Mouse (Mus musculus): Measurements from ENCODE around the gene Inpp4b. TPM values are rescaled to one million over a fixed set of nuclear protein-coding genes. Genes with fewer than 3 reads are reported as not detected.

Gene Inpp4b
- polyA plus RNA-seq, 2 experiments = 3.4 to 14.0 TPM

DNA sequence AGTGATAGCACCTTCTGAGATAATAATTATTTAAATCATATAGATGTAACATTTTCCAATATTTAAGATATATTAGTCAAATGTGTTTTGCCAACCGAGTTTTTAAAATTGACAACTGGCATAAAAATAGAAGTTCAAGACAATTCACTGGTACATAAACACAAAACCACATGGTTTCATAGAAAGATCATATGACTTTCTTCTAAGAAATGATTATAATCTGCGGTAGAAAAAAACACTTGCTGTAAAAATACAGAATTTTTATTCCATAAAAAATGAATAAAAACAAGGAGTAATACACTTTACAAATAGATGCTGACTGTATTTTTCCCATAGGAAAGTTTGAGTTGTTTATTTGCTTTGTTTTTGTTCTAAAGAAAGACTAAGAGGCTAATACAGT lies 160.6 kb downstream of the Inpp4b start:
- WGBS = 83% methylated on average over 2 of the region's 2 CpGs
- H3K36me3 ChIP-seq (ENCODE audit: control insufficient read depth, insufficient read depth, low read length) = no peaks in the 10 kb centered on the region
- ATAC-seq (ENCODE audit: low FRiP score, low read depth) (no peak), DNase-seq (ENCODE audit: low spot score) (no peak)
- H3K9me3 ChIP-seq (ENCODE audit: control insufficient read depth, low read length) = no peaks in the 10 kb centered on the region
- TF ChIP-seq POLR2A (IDR thresholded peaks at IDR 0.05; ENCODE audit: borderline replicate concordance, extremely low read depth, insufficient read depth, insufficient read length) = no peak
- no peak overlapping the region for H3K9ac ChIP-seq (ENCODE audit: low read depth, low read length, severe bottlenecking)
- no peaks in the 10 kb centered on the region for H3K4me1 ChIP-seq (ENCODE audit: control insufficient read depth, insufficient read depth, low read length)
- no peaks in the 10 kb centered on the region for H3K27me3 ChIP-seq (ENCODE audit: control insufficient read depth, insufficient read depth, low read length)
- no peak overlapping the region for H3K4me3 ChIP-seq (replicated peaks; ENCODE audit: low read length)
- no peak overlapping the region for H3K4me2 ChIP-seq (replicated peaks; ENCODE audit: low read depth, low read length, severe bottlenecking)
- no peak overlapping the region for H3K27ac ChIP-seq (replicated peaks; ENCODE audit: low read depth, low read length)

DNA sequence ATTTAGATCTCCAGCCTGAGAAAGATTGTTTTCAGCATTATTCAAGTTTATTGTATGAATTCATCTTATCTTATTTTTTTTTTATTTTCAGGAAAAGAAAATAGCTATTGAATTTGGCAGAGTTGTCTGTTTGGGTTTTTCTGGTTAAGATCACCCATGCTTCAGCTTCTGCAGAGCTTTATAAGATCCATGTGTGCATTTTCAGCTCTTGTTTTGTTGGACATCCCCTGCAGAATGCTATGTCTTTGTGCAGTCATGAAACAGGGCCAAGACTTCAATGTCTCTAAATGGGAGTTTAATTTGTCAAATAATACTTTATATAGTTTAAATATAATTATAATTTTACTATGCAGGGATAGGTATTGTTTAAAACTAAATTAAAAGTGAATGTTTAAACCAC lies 170.5 kb downstream of the Inpp4b start:
- Histone ChIP-seq H3K4me1 (ENCODE audit: control insufficient read depth, insufficient read depth, low read length) (no peaks in the 10 kb centered on the region), H3K27ac (replicated peaks; ENCODE audit: low read depth, low read length) (no peak overlapping the region), H3K4me2 (replicated peaks; ENCODE audit: low read depth, low read length, severe bottlenecking) (no peak overlapping the region), H3K9me3 (ENCODE audit: control insufficient read depth, low read length) (no peaks in the 10 kb centered on the region), H3K27me3 (ENCODE audit: control insufficient read depth, insufficient read depth, low read length) (no peaks in the 10 kb centered on the region), H3K9ac (ENCODE audit: low read depth, low read length, severe bottlenecking) (no peak overlapping the region), H3K36me3 (ENCODE audit: control insufficient read depth, insufficient read depth, low read length) (no peaks in the 10 kb centered on the region), H3K4me3 (replicated peaks; ENCODE audit: low read length) (no peak overlapping the region)
- DNase-seq (ENCODE audit: low spot score) (no peak), ATAC-seq (ENCODE audit: low FRiP score, low read depth) (no peak)
- no peak for TF ChIP-seq POLR2A (IDR thresholded peaks at IDR 0.05; ENCODE audit: borderline replicate concordance, extremely low read depth, insufficient read depth, insufficient read length)

DNA sequence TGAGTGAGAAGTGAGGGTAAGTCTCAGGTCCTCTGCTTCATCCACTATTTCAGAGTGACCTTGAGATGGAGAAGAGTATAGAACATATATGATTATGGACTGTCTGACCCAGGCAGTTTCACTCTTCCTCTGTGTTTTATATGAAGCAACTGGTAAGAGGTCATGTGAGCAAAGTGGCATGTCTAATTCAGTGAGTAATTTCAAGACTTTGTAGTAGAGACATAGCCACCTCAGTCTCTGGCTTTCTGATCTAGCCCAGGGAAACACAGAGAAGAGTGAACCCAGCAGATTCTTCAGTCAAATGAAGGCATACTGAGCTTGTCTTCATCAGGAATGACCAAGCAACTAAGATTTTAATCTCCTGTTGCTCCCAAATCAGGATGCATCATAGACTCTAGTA lies 172.1 kb downstream of the Inpp4b start:
- Histone ChIP-seq H3K4me3 (replicated peaks; ENCODE audit: low read length) (no peak overlapping the region), H3K36me3 (ENCODE audit: control insufficient read depth, insufficient read depth, low read length) (no peaks in the 10 kb centered on the region), H3K9ac (ENCODE audit: low read depth, low read length, severe bottlenecking) (no peak overlapping the region), H3K4me2 (replicated peaks; ENCODE audit: low read depth, low read length, severe bottlenecking) (no peak overlapping the region), H3K27me3 (ENCODE audit: control insufficient read depth, insufficient read depth, low read length) (no peaks in the 10 kb centered on the region), H3K4me1 (ENCODE audit: control insufficient read depth, insufficient read depth, low read length) (no peaks in the 10 kb centered on the region), H3K27ac (replicated peaks; ENCODE audit: low read depth, low read length) (no peak overlapping the region), H3K9me3 (ENCODE audit: control insufficient read depth, low read length) (no peaks in the 10 kb centered on the region)
- DNase-seq (ENCODE audit: low spot score) = no peak
- ATAC-seq (ENCODE audit: low FRiP score, low read depth) = no peak
- no peak for TF ChIP-seq POLR2A (IDR thresholded peaks at IDR 0.05; ENCODE audit: borderline replicate concordance, extremely low read depth, insufficient read depth, insufficient read length)

DNA sequence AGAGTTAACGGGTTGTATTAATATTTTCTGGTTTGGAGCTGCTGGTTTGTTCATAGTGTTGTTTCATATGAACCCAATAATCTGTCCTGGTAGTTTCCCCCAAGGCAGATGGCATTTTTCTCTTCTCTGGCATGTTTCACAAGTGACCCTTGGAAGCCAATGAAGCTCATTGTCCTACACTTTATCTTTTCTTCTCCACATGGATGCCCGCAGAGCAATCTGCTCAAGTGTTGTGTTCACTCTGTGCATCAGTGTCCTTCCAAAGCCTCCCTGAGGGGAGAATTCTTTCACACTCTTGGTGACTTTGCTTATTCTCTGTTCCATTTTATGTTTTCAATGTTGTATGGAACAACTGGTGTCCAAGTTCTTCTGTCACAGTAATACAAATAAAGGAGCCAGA lies 179.7 kb downstream of the Inpp4b start:
- no peak overlapping the region for H3K4me3 ChIP-seq (replicated peaks; ENCODE audit: low read length)
- WGBS = 85% methylated on average over 2 of the region's 2 CpGs
- no peak for ATAC-seq (ENCODE audit: low FRiP score, low read depth)
- no peak for TF ChIP-seq POLR2A (IDR thresholded peaks at IDR 0.05; ENCODE audit: borderline replicate concordance, extremely low read depth, insufficient read depth, insufficient read length)
- no peaks in the 10 kb centered on the region for H3K27me3 ChIP-seq (ENCODE audit: control insufficient read depth, insufficient read depth, low read length)
- no peak for DNase-seq (ENCODE audit: low spot score)
- no peaks in the 10 kb centered on the region for H3K36me3 ChIP-seq (ENCODE audit: control insufficient read depth, insufficient read depth, low read length)
- H3K9me3 ChIP-seq (ENCODE audit: control insufficient read depth, low read length) = no peaks in the 10 kb centered on the region
- no peak overlapping the region for H3K9ac ChIP-seq (ENCODE audit: low read depth, low read length, severe bottlenecking)
- no peak overlapping the region for H3K4me2 ChIP-seq (replicated peaks; ENCODE audit: low read depth, low read length, severe bottlenecking)
- no peak overlapping the region for H3K27ac ChIP-seq (replicated peaks; ENCODE audit: low read depth, low read length)
- H3K4me1 ChIP-seq (ENCODE audit: control insufficient read depth, insufficient read depth, low read length) = no peaks in the 10 kb centered on the region

- Histone ChIP-seq H3K9me3 (ENCODE audit: control insufficient read depth, low read length) (no peaks in the 10 kb centered on the region), H3K9ac (ENCODE audit: low read depth, low read length, severe bottlenecking) (no peak overlapping the region), H3K27ac (replicated peaks; ENCODE audit: low read depth, low read length) (no peak overlapping the region), H3K36me3 (ENCODE audit: control insufficient read depth, insufficient read depth, low read length) (no peaks in the 10 kb centered on the region), H3K4me1 (ENCODE audit: control insufficient read depth, insufficient read depth, low read length) (no peaks in the 10 kb centered on the region), H3K4me3 (replicated peaks; ENCODE audit: low read length) (no peak overlapping the region), H3K27me3 (ENCODE audit: control insufficient read depth, insufficient read depth, low read length) (no peaks in the 10 kb centered on the region), H3K4me2 (replicated peaks; ENCODE audit: low read depth, low read length, severe bottlenecking) (no peak overlapping the region)
- ATAC-seq (ENCODE audit: low FRiP score, low read depth) (no peak), DNase-seq (ENCODE audit: low spot score) (no peak)
- TF ChIP-seq POLR2A (IDR thresholded peaks at IDR 0.05; ENCODE audit: borderline replicate concordance, extremely low read depth, insufficient read depth, insufficient read length) = no peak
- WGBS = 59% methylated on average over 2 of the region's 2 CpGs
Observed at GRCm38 (mm10) chr8:81524561-81524960, 182.2 kb downstream of the Inpp4b start.

DNA sequence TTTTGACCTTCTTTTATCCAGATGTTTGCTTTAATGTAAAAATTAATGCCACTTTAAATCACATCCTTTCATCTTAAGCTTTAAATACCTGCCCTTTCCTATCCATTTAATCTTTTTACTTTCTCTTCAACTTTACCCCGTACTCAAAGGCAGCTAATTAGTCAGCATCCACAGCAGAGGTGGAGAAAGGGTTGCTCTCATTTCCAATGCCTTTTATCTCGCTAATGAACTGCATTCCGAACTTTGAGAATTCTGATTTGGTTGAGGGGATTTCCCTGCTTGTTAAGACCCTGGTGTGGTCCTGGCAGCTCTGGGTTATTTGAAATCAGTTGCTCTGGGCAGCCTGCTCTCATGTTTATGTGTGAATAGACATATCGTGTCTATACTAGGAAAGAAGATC lies 185.3 kb downstream of the Inpp4b start:
- Histone ChIP-seq H3K27ac (replicated peaks; ENCODE audit: low read depth, low read length) (no peak overlapping the region), H3K4me3 (replicated peaks; ENCODE audit: low read length) (no peak overlapping the region), H3K36me3 (ENCODE audit: control insufficient read depth, insufficient read depth, low read length) (no peaks in the 10 kb centered on the region), H3K9me3 (ENCODE audit: control insufficient read depth, low read length) (no peaks in the 10 kb centered on the region), H3K4me2 (replicated peaks; ENCODE audit: low read depth, low read length, severe bottlenecking) (no peak overlapping the region), H3K4me1 (ENCODE audit: control insufficient read depth, insufficient read depth, low read length) (no peaks in the 10 kb centered on the region), H3K27me3 (ENCODE audit: control insufficient read depth, insufficient read depth, low read length) (no peaks in the 10 kb centered on the region), H3K9ac (ENCODE audit: low read depth, low read length, severe bottlenecking) (no peak overlapping the region)
- ATAC-seq (ENCODE audit: low FRiP score, low read depth) (no peak), DNase-seq (ENCODE audit: low spot score) (no peak)
- TF ChIP-seq POLR2A (IDR thresholded peaks at IDR 0.05; ENCODE audit: borderline replicate concordance, extremely low read depth, insufficient read depth, insufficient read length) = no peak
- 13% methylated on average over 4 of the region's 4 CpGs for WGBS
